Mouse (Mus musculus) olfactory bulb, adult 2 months (tissue): ENCODE data around the gene Olfr1442.

Experiments used
- CTCF ChIP-seq: fragments of 200-500 bp; IDR thresholded peaks from 2 replicates; pipeline ENCODE4 v1.5.1; 2012; ENCODE audit warnings: low read depth, mild to moderate bottlenecking, low read length, moderate library complexity; ENCODE audit not compliant: insufficient read depth
- POLR2A ChIP-seq: fragments of 200-500 bp; IDR thresholded peaks from 2 replicates; pipeline ENCODE4 v1.6.1; 2012; ENCODE audit warnings: mild to moderate bottlenecking, low read depth, low read length, moderate library complexity; ENCODE audit not compliant: insufficient read depth

- TF ChIP-seq CTCF (no peak), POLR2A (no peak)
Observed at GRCm38 (mm10) chr19:12695590-12695989, 25.4 kb downstream of the Olfr1442 start, which contains the start of gene Keg1.
